Comparison of ENCODE assay signal across 7 mouse cellular contexts in the genomic region with DNA sequence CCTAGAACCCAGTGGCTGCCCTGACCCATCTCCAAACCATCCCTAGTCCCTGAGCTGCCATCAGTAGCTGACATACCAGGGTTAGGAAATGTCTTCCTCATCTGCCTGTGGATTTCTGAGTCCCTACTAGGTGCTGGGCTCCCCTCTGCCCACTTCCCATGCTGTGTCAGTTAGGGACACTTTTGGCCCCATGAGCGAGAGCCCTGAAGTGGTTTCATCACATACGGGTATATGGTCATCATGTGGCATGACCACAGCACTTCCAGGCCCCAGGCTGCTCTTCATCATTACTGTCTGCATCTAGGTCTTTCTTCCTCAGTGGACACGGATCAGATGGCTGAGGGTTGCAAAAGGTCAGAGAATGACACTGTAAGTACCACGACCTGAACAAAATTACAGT. TPM values are rescaled to one million over a fixed set of nuclear protein-coding genes. Genes with fewer than 3 reads are reported as not detected.
DNase-seq lines count a peak whose midpoint lies in the region; ATAC-seq lines count a peak whose summit lies in the region.

TSS of gene Ap5s1 (plus strand) at position 301 of the 400 bp plus-strand sequence.

- H3K27me3 ChIP-seq in forebrain, embryonic 13.5 days = no peaks in the 10 kb centered on the region
- H3K27me3 ChIP-seq in hindbrain, embryonic 12.5 days = no peaks in the 10 kb centered on the region
- H3K27me3 ChIP-seq in liver, embryonic 13.5 days = no peaks in the 10 kb centered on the region

- H3K4me1 ChIP-seq in forebrain, embryonic 13.5 days = peaks cover 16% of the 10 kb centered on the region
- H3K4me1 ChIP-seq in hindbrain, embryonic 12.5 days = peaks cover 12% of the 10 kb centered on the region
- peaks cover 89% of the 10 kb centered on the region for H3K4me1 ChIP-seq in liver, embryonic 13.5 days (replicated peaks)

- 83% methylated on average over 4 of the region's 4 CpGs for WGBS in forebrain, embryonic 13.5 days
- 79% methylated on average over 4 of the region's 4 CpGs for WGBS in hindbrain, embryonic 12.5 days
- 69% methylated on average over 4 of the region's 4 CpGs for WGBS in liver, embryonic 13.5 days (ENCODE audit: insufficient replicate concordance)

- H3K27ac ChIP-seq in forebrain, embryonic 13.5 days = no peak within 1 kb of the TSS
- no peak within 1 kb of the TSS for H3K27ac ChIP-seq in hindbrain, embryonic 12.5 days
- peak within 1 kb of the TSS; percentile 99 for H3K27ac ChIP-seq in liver, embryonic 13.5 days

- H3K9ac ChIP-seq in forebrain, embryonic 13.5 days = no peak within 1 kb of the TSS
- no peak within 1 kb of the TSS for H3K9ac ChIP-seq in hindbrain, embryonic 12.5 days
- H3K9ac ChIP-seq in liver, embryonic 13.5 days = peak within 1 kb of the TSS; percentile 74

- no peaks in the 10 kb centered on the region for H3K36me3 ChIP-seq in forebrain, embryonic 13.5 days (ENCODE audit: poor library complexity, severe bottlenecking)
- no peaks in the 10 kb centered on the region for H3K36me3 ChIP-seq in hindbrain, embryonic 12.5 days
- peaks cover 13% of the 10 kb centered on the region for H3K36me3 ChIP-seq in liver, embryonic 13.5 days

- no peak within 1 kb of the TSS for H3K4me2 ChIP-seq in forebrain, embryonic 13.5 days
- H3K4me2 ChIP-seq in hindbrain, embryonic 12.5 days (replicated peaks) = no peak within 1 kb of the TSS
- H3K4me2 ChIP-seq in liver, embryonic 13.5 days = peak within 1 kb of the TSS; percentile 59

- no peak within 1 kb of the TSS for H3K4me3 ChIP-seq in forebrain, embryonic 13.5 days
- no peak within 1 kb of the TSS for H3K4me3 ChIP-seq in hindbrain, embryonic 12.5 days
- H3K4me3 ChIP-seq in liver, embryonic 13.5 days (replicated peaks) = peak within 1 kb of the TSS; percentile 24; the same call in 1 of the 2 replicates

- H3K9me3 ChIP-seq in forebrain, embryonic 13.5 days (replicated peaks) = no peaks in the 10 kb centered on the region
- H3K9me3 ChIP-seq in hindbrain, embryonic 12.5 days (replicated peaks) = no peaks in the 10 kb centered on the region
- no peaks in the 10 kb centered on the region for H3K9me3 ChIP-seq in liver, embryonic 13.5 days (replicated peaks)

- ATAC-seq in forebrain, embryonic 13.5 days = no peak
- ATAC-seq in hindbrain, embryonic 12.5 days (ENCODE audit: low FRiP score) = no peak
- no peak for ATAC-seq in liver, embryonic 13.5 days (ENCODE audit: low read depth)

- no peak for DNase-seq in urinary bladder, adult 2 months (ENCODE audit: low spot score)
- no peak for DNase-seq in urinary bladder, postnatal 4 days (ENCODE audit: low spot score in 2 of 2)
- DNase-seq in liver, embryonic 13.5 days = no peak
- no peak for DNase-seq in spleen, postnatal 10 days (ENCODE audit: low spot score in 2 of 2)
- DNase-seq in cerebellum, adult 8-10 months = no peak

RNA-seq across cellular contexts. Expression of gene Ap5s1, which starts in this region (rescaled TPM):
- 40.0 and 44.7 TPM in 2 replicates for polyA plus RNA-seq in urinary bladder, adult 2 months (2012; rRNA removed)
- polyA plus RNA-seq in forebrain, embryonic 13.5 days (2015; fragmentation: Nextera tagmentation; extraction: Ambion mirVana) = 31.3 and 32.4 TPM in 2 replicates
- polyA plus RNA-seq in hindbrain, embryonic 12.5 days (2016; fragmentation: Nextera tagmentation; extraction: Ambion mirVana) = 28.4 and 29.1 TPM in 2 replicates
- polyA plus RNA-seq in liver, embryonic 13.5 days (2015; fragmentation: Nextera tagmentation; extraction: Ambion mirVana) = 18.1 and 19.7 TPM in 2 replicates
